Mouse (Mus musculus) intestine, embryonic 16.5 days (tissue): ENCODE results near the gene Lin28a. TPM values are rescaled to one million over a fixed set of nuclear protein-coding genes. Genes with fewer than 3 reads are reported as not detected.

Experiments
- ATAC-seq: fragments of 200-750 bp; cut with Nextera tagmentation; 2 replicates; pipeline ENCODE4 v1.8.0; 2017; ENCODE audit warnings: moderate TSS enrichment, moderate library complexity
- H3K27ac ChIP-seq: fragments of 300-500 bp; sonication (generic); 2 replicates; pipeline ENCODE4 v1.5.1; 2014; ENCODE audit warnings: mild to moderate bottlenecking, low read length
- H3K27me3 ChIP-seq: fragments of 300-500 bp; sonication (generic); replicated peaks from 2 replicates; pipeline ENCODE4 v1.6.1; 2014; ENCODE audit warnings: low read length, control low read depth, mixed read lengths; ENCODE audit not compliant: control insufficient read depth, insufficient read depth
- H3K36me3 ChIP-seq: fragments of 300-500 bp; sonication (generic); 2 replicates; pipeline ENCODE4 v1.6.1; 2014; ENCODE audit warnings: low read length, control low read depth; ENCODE audit not compliant: control insufficient read depth, insufficient read depth
- H3K4me1 ChIP-seq: fragments of 300-500 bp; sonication (generic); 2 replicates; pipeline ENCODE4 v1.6.1; 2014; ENCODE audit warnings: low read length, control low read depth, mixed read lengths; ENCODE audit not compliant: control insufficient read depth, insufficient read depth
- H3K4me2 ChIP-seq: fragments of 300-500 bp; sonication (generic); 2 replicates; pipeline ENCODE4 v1.6.1; 2014; ENCODE audit warnings: low read depth, low read length, control low read depth
- H3K4me3 ChIP-seq: fragments of 300-500 bp; sonication (generic); 2 replicates; pipeline ENCODE4 v1.5.1; 2014; ENCODE audit warnings: mild to moderate bottlenecking, low read length
- H3K9ac ChIP-seq: fragments of 300-500 bp; sonication (generic); 2 replicates; pipeline ENCODE4 v1.6.1; 2014; ENCODE audit warnings: low read depth, low read length
- H3K9me3 ChIP-seq: fragments of 300-500 bp; sonication (generic); 2 replicates; pipeline ENCODE4 v1.6.1; 2016; ENCODE audit warnings: low read length, control low read depth; ENCODE audit not compliant: control insufficient read depth
- WGBS: fragments of 180-500 bp; shearing (Covaris S2); extraction: QIAGEN DNeasy Blood & Tissue Kit; methylation state at CpG from one replicate; pipeline ENCODE4 v1.1.7; 2014; 5-methylcytosine and 5-hydroxymethylcytosine counted together
- polyA plus RNA-seq: library from polyadenylated mRNA; unstranded; fragments of >200 nt; fragmentation: Nextera tagmentation; extraction: Ambion mirVana; gene quantifications from 2 replicates; pipeline ENCODE4 v1.2.1, GENCODE M21; 2015

Gene Lin28a
- polyA plus RNA-seq, 1 experiment from 2014 or later, result 0.10 TPM

DNA sequence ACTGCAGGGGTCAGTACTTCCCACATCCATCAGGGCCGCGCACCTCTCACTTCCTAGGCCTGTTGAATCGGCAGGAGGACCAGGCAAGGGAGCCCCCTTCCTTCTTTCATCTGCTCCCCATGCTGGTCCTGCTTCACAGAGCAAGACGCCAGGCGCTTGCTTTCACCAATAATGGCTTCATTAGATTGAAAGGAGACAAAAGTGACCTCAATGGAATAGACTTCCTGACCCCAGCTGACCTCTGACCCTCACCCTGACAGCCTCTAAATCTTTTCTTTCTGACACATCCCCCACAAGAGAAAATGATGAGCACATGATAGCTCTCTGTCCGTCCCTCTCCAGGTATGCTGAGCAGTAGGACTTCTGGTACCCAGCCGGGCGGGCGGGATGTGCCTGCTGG, 7.2 kb upstream of the Lin28a start:
- no peaks in the 10 kb centered on the region for H3K27me3 ChIP-seq
- H3K9ac ChIP-seq, result no peak overlapping the region
- no peaks in the 10 kb centered on the region for H3K36me3 ChIP-seq
- H3K4me3 ChIP-seq, result no peak overlapping the region
- H3K27ac ChIP-seq, result no peak overlapping the region
- WGBS, result 58% methylated on average over 9 of the region's 9 CpGs
- H3K9me3 ChIP-seq, result no peaks in the 10 kb centered on the region
- no peaks in the 10 kb centered on the region for H3K4me1 ChIP-seq
- no peak for ATAC-seq
- no peak overlapping the region for H3K4me2 ChIP-seq

DNA sequence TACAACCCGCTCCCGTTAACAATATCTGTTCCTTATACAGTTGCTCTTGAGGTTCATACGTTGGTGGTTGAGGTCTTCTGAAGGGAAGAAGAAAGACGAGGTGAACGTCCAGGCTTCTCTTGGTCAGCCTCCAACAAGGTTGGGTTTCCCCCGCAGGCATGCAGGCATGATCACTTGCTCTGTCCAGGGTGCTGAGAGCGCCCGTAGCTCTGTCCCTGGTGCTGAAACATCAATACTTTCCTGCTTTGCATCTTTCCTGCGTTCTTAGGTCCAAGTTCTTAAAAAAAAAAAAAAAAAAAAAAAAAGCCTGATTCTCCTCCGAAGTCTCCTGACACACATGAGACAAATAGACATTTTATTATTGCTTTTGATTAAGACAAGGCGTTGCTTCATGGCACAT, 2.0 kb upstream of the Lin28a start:
- Histone ChIP-seq H3K9me3 (no peaks in the 10 kb centered on the region), H3K36me3 (no peaks in the 10 kb centered on the region), H3K4me2 (no peak overlapping the region), H3K27me3 (peaks cover 35% of the 10 kb centered on the region), H3K27ac (no peak overlapping the region), H3K4me1 (peaks cover 12% of the 10 kb centered on the region), H3K4me3 (no peak overlapping the region), H3K9ac (no peak overlapping the region)
- WGBS, result 3% methylated on average over 11 of the region's 11 CpGs
- ATAC-seq, result no peak

DNA sequence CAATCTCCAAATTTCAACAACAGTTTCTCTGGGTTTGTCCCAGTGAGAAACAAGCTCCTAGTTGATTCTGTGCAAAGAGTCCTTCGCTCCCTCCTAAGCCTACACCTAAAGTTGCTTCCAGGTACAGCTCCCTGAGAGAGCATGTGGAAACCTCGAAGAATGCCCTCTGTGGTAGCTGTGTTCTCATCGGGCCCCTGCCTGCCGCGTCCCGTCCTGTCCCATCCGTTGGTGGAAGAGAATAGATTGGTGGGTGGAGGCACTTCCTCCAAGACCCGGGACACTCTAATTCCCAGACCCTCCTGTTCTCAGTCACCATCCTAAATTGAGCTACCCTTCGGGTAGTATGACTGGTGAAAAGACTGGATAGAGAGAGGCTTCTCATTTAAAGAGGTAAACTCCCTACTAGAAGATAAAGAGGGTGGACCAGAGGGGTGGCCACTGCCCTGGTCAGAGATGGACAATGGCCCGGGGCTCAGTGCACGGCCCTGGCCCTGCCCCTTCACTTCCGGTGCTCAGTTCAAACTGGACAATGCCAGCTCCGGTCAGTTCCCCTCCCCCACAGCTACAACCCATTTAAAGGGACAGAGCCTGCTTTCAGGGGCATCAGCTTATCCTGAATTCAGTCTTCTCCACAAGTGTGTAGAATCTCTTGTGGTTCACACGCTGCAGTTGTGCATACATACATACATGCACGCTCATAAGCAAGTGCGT, 1.2 kb upstream of the Lin28a start:
- Histone ChIP-seq H3K4me2 (no peak overlapping the region), H3K27me3 (peaks cover 35% of the 10 kb centered on the region)

DNA sequence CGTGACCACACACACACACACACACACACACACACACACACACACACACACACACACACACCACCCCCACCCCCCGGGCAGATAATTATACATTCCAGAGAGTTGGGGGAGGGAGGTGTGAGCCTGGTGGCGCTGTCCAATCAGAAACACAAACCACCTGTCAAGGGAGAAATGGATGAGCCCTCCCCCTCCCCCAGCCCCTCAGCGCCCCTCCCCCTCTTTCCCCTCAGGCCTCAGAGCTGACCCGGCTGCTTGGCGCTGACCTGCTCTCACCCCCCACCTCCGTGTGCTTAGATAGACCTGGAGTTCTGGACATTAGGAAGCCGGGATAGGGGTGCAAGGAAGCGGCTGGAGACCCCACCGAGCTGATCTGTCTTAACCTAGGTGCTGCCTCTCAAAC, 569 bp upstream of the Lin28a start:
- H3K27me3 ChIP-seq, result peaks cover 35% of the 10 kb centered on the region
- no peak for ATAC-seq
- no peak overlapping the region for H3K9ac ChIP-seq
- H3K27ac ChIP-seq, result no peak overlapping the region
- 0% methylated on average over 9 of the region's 10 CpGs for WGBS
- H3K4me1 ChIP-seq, result peaks cover 12% of the 10 kb centered on the region
- H3K36me3 ChIP-seq, result no peaks in the 10 kb centered on the region
- no peaks in the 10 kb centered on the region for H3K9me3 ChIP-seq
- H3K4me2 ChIP-seq, result no peak overlapping the region
- no peak overlapping the region for H3K4me3 ChIP-seq

More for the DNA sequence above, 1.2 kb upstream of the Lin28a start:
- ATAC-seq, result no peak
- no peak overlapping the region for H3K4me3 ChIP-seq
- 2% methylated on average over 16 of the region's 16 CpGs for WGBS
- H3K9ac ChIP-seq, result no peak overlapping the region
- no peak overlapping the region for H3K27ac ChIP-seq
- no peaks in the 10 kb centered on the region for H3K36me3 ChIP-seq
- peaks cover 12% of the 10 kb centered on the region for H3K4me1 ChIP-seq
- H3K9me3 ChIP-seq, result no peaks in the 10 kb centered on the region

DNA sequence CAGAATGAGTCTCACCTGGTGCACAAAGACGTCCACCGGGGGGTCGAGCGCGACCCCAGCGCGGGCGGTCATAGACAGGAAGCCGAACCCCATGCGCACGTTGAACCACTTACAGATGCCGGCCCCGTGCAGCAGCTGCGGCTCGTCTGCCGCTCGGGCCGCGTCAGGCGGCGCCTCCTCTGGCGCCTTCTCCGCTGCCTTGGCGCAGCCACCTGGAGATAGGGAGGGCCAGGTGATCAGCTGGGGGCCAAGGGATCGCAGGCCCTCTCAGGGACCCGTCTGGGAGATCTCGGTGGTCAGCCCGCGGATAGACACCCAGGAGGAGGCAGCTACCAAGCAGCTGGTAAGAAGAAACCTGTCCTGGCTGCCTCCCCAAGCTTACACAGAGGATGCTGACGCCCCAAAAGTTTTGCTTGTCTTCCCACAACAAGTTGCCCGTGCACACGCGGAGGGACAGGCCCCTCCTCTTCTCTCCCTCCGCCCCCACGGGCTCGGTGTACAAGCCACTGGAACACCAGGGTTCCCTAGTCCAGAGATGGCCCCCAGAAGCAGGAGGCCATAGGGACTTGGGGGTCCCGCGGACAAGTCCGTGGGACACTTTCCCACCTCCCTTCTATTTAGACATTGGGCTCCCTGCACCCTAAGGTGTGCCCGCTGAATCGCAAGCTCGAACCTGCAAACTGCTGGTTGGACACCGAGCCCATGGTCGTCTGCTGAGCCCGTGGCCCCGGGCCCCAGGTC, 433 bp downstream of the Lin28a start:
- Histone ChIP-seq H3K4me1 (peaks cover 12% of the 10 kb centered on the region), H3K27ac (no peak overlapping the region), H3K4me2 (peak overlapping the region; percentile 26), H3K27me3 (peaks cover 35% of the 10 kb centered on the region), H3K9ac (no peak overlapping the region), H3K36me3 (no peaks in the 10 kb centered on the region), H3K9me3 (no peaks in the 10 kb centered on the region), H3K4me3 (peak overlapping the region; percentile 9)
- no peak for ATAC-seq
- under 1% methylated on average over 45 of the region's 46 CpGs for WGBS

DNA sequence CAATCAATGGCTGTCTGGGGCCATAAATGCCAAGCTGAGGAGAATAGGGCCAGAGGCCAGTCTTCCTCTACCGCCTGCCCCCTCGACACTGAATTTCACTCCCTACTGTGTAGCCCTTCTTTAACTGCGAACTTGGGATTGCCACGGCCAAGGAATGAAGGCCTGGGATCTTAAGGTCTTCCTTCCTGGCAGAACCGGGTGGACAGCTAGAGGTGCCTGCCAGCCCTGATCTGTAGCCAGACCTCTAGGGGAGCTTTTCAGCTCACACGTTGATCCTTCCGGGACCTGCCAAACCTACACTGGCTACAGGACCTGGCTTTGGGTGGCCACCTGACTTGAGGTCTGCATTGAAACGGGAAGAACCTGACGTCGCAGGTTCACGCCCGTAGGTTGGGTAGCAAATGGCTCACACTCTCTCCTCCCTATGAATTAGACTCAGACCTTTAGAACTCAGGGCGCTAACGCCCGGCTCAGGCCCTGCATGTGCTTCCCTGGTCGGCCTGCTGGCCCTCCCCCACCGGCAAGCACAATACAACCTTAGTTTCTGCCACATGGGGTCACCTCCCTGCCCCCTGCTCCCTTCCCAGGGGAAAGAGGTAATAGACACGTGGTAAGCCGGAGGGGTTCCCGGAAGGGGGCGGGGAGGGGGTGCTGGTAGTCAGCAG, 1.3 kb downstream of the Lin28a start:
- no peak for ATAC-seq
- 7% methylated on average over 21 of the region's 21 CpGs for WGBS
- H3K4me3 ChIP-seq, result peak overlapping the region; percentile 9
- H3K27me3 ChIP-seq, result peaks cover 35% of the 10 kb centered on the region
- peaks cover 12% of the 10 kb centered on the region for H3K4me1 ChIP-seq
- H3K9me3 ChIP-seq, result no peaks in the 10 kb centered on the region
- no peaks in the 10 kb centered on the region for H3K36me3 ChIP-seq
- no peak overlapping the region for H3K27ac ChIP-seq
- H3K9ac ChIP-seq, result no peak overlapping the region
- peak overlapping the region; percentile 26 for H3K4me2 ChIP-seq

DNA sequence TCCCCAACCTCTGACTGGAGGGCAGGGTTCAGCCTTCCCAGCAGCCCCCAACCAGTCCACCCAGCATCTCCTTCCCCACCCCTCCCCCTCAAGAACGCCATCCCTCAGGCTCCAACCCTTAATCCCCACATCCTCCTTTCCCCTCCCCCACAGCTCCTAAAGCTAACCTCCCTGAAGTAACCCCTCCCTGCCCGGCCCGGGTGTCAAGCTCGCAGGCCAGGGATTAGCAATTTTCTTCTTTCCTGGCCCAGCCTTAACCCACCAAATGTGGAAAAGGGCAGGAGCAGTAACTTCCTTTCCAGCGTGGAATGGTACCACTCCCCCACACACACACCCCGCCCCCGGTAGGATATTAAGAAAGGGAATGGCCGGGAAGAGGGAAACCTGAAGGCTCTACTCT, 1.9 kb downstream of the Lin28a start:
- peaks cover 12% of the 10 kb centered on the region for H3K4me1 ChIP-seq
- 5% methylated on average over 8 of the region's 8 CpGs for WGBS
- H3K9ac ChIP-seq, result no peak overlapping the region

DNA sequence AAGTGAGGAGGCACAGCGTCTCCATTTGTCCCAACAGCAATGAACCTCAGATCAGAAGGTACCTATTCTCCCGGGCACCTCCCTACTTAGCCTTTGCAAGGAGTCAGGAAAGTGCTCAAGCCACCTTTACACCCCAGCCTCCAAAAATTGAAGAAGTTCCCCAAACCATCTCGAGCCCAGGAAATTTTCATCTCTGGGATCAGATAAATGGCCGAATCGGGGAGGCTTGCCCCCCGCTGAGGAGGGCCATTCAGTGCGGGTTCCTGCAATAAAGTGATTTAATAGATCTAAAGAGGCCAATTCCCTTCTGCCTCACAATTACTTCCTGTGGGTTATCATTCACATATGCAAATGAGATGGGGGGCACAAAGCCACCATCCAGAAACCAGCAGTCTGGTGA, 2.4 kb downstream of the Lin28a start:
- Histone ChIP-seq H3K36me3 (no peaks in the 10 kb centered on the region), H3K9me3 (no peaks in the 10 kb centered on the region), H3K4me3 (no peak overlapping the region), H3K27ac (no peak overlapping the region), H3K4me2 (no peak overlapping the region), H3K4me1 (peaks cover 12% of the 10 kb centered on the region), H3K27me3 (peaks cover 35% of the 10 kb centered on the region), H3K9ac (no peak overlapping the region)
- WGBS, result 12% methylated on average over 7 of the region's 7 CpGs
- ATAC-seq, result no peak

More for the DNA sequence above, 1.9 kb downstream of the Lin28a start:
- no peak for ATAC-seq
- Histone ChIP-seq H3K4me2 (no peak overlapping the region), H3K4me3 (no peak overlapping the region), H3K9me3 (no peaks in the 10 kb centered on the region), H3K27ac (no peak overlapping the region), H3K36me3 (no peaks in the 10 kb centered on the region), H3K27me3 (peaks cover 35% of the 10 kb centered on the region)

DNA sequence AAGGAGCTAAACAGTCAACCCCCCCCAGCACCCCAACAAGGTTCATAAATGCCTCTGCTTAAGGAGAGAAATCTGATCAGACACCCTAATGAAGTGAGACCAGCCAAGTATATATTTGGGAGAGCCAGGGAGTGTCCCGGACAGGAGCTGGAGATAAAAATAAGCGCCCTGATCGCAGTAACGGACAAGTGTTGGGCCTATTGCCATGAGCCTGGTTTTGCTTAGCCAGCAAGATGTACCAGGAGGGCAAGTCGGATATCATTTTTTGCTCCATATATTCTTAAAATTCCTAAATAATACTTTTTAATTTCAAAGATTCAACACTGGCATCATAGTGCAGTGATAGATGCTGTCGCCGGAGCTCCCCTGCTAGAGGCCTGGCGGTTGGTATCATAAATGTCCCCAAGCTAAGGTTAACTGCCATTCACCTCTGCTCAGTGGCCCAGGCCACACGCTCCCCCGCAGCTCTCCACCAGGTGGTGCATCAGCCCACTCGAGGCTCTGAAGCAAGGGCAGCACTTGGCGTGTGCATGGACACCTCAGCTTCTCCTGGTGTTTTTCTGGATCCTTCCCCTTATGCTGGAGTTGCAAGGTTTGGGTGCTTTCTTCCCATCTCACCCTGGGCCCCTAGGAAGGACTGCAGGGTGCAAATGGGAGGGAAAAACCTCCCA, 5.6 kb downstream of the Lin28a start:
- Histone ChIP-seq H3K36me3 (no peaks in the 10 kb centered on the region), H3K9ac (no peak overlapping the region), H3K27me3 (peaks cover 13% of the 10 kb centered on the region), H3K4me1 (peaks cover 9% of the 10 kb centered on the region), H3K9me3 (no peaks in the 10 kb centered on the region), H3K27ac (no peak overlapping the region), H3K4me3 (no peak overlapping the region), H3K4me2 (no peak overlapping the region)
- 53% methylated on average over 12 of the region's 12 CpGs for WGBS
- ATAC-seq, result no peak
